Mouse (Mus musculus) lung, postnatal 14 days (tissue): ENCODE results near the gene Vapa.

Experiments used
- DNase-seq: peaks from one replicate; pipeline ENCODE4 v3.0.0; 2021

Vapa gene

GRCm38 (mm10) chr17:65618431-65618830 lies 5.1 kb upstream of the Vapa start:
- DNase-seq, result peak; percentile 39

- no peak for DNase-seq
Observed at GRCm38 (mm10) chr17:65615678-65616077, 2.3 kb upstream of the Vapa start.

GRCm38 (mm10) chr17:65614431-65614830 lies 1.1 kb upstream of the Vapa start:
- no peak for DNase-seq

- DNase-seq, result no peak
Observed at GRCm38 (mm10) chr17:65613142-65613462, 253 bp downstream of the Vapa start.

GRCm38 (mm10) chr17:65612391-65613141 lies 789 bp downstream of the Vapa start:
- peak; percentile 42 for DNase-seq

- DNase-seq, result no peak
Observed at GRCm38 (mm10) chr17:65611721-65612120, 1.6 kb downstream of the Vapa start.

- no peak for DNase-seq
Observed at GRCm38 (mm10) chr17:65608743-65609142, 4.6 kb downstream of the Vapa start.

GRCm38 (mm10) chr17:65608312-65608687 lies 5.1 kb downstream of the Vapa start:
- no peak for DNase-seq

GRCm38 (mm10) chr17:65607574-65608311 lies 5.6 kb downstream of the Vapa start:
- peak; percentile 11 for DNase-seq

GRCm38 (mm10) chr17:65606014-65606413 lies 7.3 kb downstream of the Vapa start:
- no peak for DNase-seq

- DNase-seq, result no peak
Observed at GRCm38 (mm10) chr17:65604892-65605291, 8.5 kb downstream of the Vapa start.

- DNase-seq, result no peak
Observed at GRCm38 (mm10) chr17:65604315-65604714, 9.0 kb downstream of the Vapa start.

- no peak for DNase-seq
Observed at GRCm38 (mm10) chr17:65597857-65598486, 15.4 kb downstream of the Vapa start.

GRCm38 (mm10) chr17:65594687-65595086 lies 18.7 kb downstream of the Vapa start:
- DNase-seq, result no peak

GRCm38 (mm10) chr17:65586892-65587291 lies 26.5 kb downstream of the Vapa start:
- DNase-seq, result no peak

- no peak for DNase-seq
Observed at GRCm38 (mm10) chr17:65581440-65581839, 31.9 kb downstream of the Vapa start.

- no peak for DNase-seq
Observed at GRCm38 (mm10) chr17:65579766-65580165, 33.6 kb downstream of the Vapa start.

GRCm38 (mm10) chr17:65575339-65575738 lies 38.0 kb downstream of the Vapa start:
- DNase-seq, result no peak

GRCm38 (mm10) chr17:65574850-65575249 lies 38.5 kb downstream of the Vapa start:
- no peak for DNase-seq

- peak; percentile 24 for DNase-seq
Observed at GRCm38 (mm10) chr17:65571866-65572265, 41.5 kb downstream of the Vapa start.

GRCm38 (mm10) chr17:65571466-65571865 lies 41.9 kb downstream of the Vapa start:
- DNase-seq, result no peak

- no peak for DNase-seq
Observed at GRCm38 (mm10) chr17:65564189-65564588, 49.2 kb downstream of the Vapa start.

- no peak for DNase-seq
Observed at GRCm38 (mm10) chr17:65563345-65563744, 50.0 kb downstream of the Vapa start.

GRCm38 (mm10) chr17:65562761-65563160 lies 50.6 kb downstream of the Vapa start:
- DNase-seq, result peak; percentile 78
